Mouse (Mus musculus) cortical plate, adult 2 months (tissue): Measurements from ENCODE around the gene Akr1d1. TPM values are rescaled to one million over a fixed set of nuclear protein-coding genes. Genes with fewer than 3 reads are reported as not detected.

Experiments
- H3K27ac ChIP-seq: fragments of 200-500 bp; 2 replicates; pipeline ENCODE4 v1.5.1; 2012; ENCODE audit warnings: low read length, control low read depth, inconsistent platforms; ENCODE audit not compliant: insufficient read depth
- H3K4me1 ChIP-seq: fragments of 200-500 bp; 2 replicates; pipeline ENCODE4 v1.6.1; 2011; ENCODE audit warnings: low read length; ENCODE audit not compliant: control insufficient read depth, insufficient read depth
- H3K4me3 ChIP-seq: fragments of 200-500 bp; 2 replicates; pipeline ENCODE4 v1.5.1; 2011; ENCODE audit warnings: mild to moderate bottlenecking, low read length, control low read depth; ENCODE audit not compliant: insufficient read depth
- CTCF ChIP-seq: fragments of 200-500 bp; IDR thresholded peaks from 2 replicates; pipeline ENCODE4 v1.5.1; 2011; ENCODE audit warnings: mild to moderate bottlenecking, control low read depth, low read length; ENCODE audit not compliant: insufficient read depth; ENCODE audit errors: extremely low read depth
- POLR2A ChIP-seq: fragments of 200-500 bp; IDR thresholded peaks from 2 replicates; pipeline ENCODE4 v1.6.1; 2011; ENCODE audit warnings: mild to moderate bottlenecking, low read length, control low read depth; ENCODE audit not compliant: insufficient read depth; ENCODE audit errors: extremely low read depth
- polyA plus RNA-seq: library from polyadenylated mRNA; depleted of rRNA; stranded (reverse); fragments of >200 nt; gene quantifications from 2 replicates; pipeline ENCODE4 v1.2.3, GENCODE M21; 2012

The Akr1d1 gene
- polyA plus RNA-seq, 1 experiment, result not detected

GRCm38 (mm10) chr6:37510786-37511185 is 19.2 kb upstream of the Akr1d1 start:
- Histone ChIP-seq H3K4me3 (no peak overlapping the region), H3K4me1 (no peaks in the 10 kb centered on the region), H3K27ac (no peak overlapping the region)
- TF ChIP-seq POLR2A, result no peak
- no peak for TF ChIP-seq CTCF

- no peak for TF ChIP-seq CTCF
- no peak for TF ChIP-seq POLR2A
- H3K4me1 ChIP-seq, result no peaks in the 10 kb centered on the region
- no peak overlapping the region for H3K27ac ChIP-seq
- H3K4me3 ChIP-seq, result no peak overlapping the region
Measured at GRCm38 (mm10) chr6:37520631-37521375, 9.2 kb upstream of the Akr1d1 start.

GRCm38 (mm10) chr6:37532036-37532435 is 2.1 kb downstream of the Akr1d1 start:
- TF ChIP-seq CTCF (no peak), POLR2A (no peak)
- Histone ChIP-seq H3K27ac (no peak overlapping the region), H3K4me3 (no peak overlapping the region), H3K4me1 (no peaks in the 10 kb centered on the region)

GRCm38 (mm10) chr6:37536831-37537230 is 6.9 kb downstream of the Akr1d1 start:
- Histone ChIP-seq H3K4me1 (no peaks in the 10 kb centered on the region), H3K27ac (no peak overlapping the region), H3K4me3 (no peak overlapping the region)
- TF ChIP-seq POLR2A, result no peak
- TF ChIP-seq CTCF, result no peak

- Histone ChIP-seq H3K4me1 (no peaks in the 10 kb centered on the region), H3K27ac (no peak overlapping the region), H3K4me3 (no peak overlapping the region)
- no peak for TF ChIP-seq CTCF
- no peak for TF ChIP-seq POLR2A
Measured at GRCm38 (mm10) chr6:37537801-37538200, 7.8 kb downstream of the Akr1d1 start.

- no peak overlapping the region for H3K27ac ChIP-seq
- H3K4me1 ChIP-seq, result no peaks in the 10 kb centered on the region
- H3K4me3 ChIP-seq, result no peak overlapping the region
- TF ChIP-seq POLR2A (no peak), CTCF (no peak)
Measured at GRCm38 (mm10) chr6:37538792-37539191, 8.8 kb downstream of the Akr1d1 start.

GRCm38 (mm10) chr6:37539403-37539802 is 9.4 kb downstream of the Akr1d1 start:
- H3K27ac ChIP-seq, result no peak overlapping the region
- TF ChIP-seq POLR2A (no peak), CTCF (no peak)
- no peak overlapping the region for H3K4me3 ChIP-seq
- no peaks in the 10 kb centered on the region for H3K4me1 ChIP-seq

- no peaks in the 10 kb centered on the region for H3K4me1 ChIP-seq
- TF ChIP-seq CTCF, result no peak
- no peak for TF ChIP-seq POLR2A
- no peak overlapping the region for H3K4me3 ChIP-seq
- H3K27ac ChIP-seq, result no peak overlapping the region
Measured at GRCm38 (mm10) chr6:37540113-37540512, 10.1 kb downstream of the Akr1d1 start.

GRCm38 (mm10) chr6:37541171-37541570 is 11.2 kb downstream of the Akr1d1 start:
- no peak overlapping the region for H3K4me3 ChIP-seq
- TF ChIP-seq POLR2A, result no peak
- TF ChIP-seq CTCF, result no peak
- H3K27ac ChIP-seq, result no peak overlapping the region
- H3K4me1 ChIP-seq, result no peaks in the 10 kb centered on the region

- TF ChIP-seq CTCF, result no peak
- no peak for TF ChIP-seq POLR2A
- H3K4me3 ChIP-seq, result no peak overlapping the region
- no peak overlapping the region for H3K27ac ChIP-seq
- H3K4me1 ChIP-seq, result no peaks in the 10 kb centered on the region
Measured at GRCm38 (mm10) chr6:37542145-37542544, 12.2 kb downstream of the Akr1d1 start.
